Mouse (Mus musculus) olfactory bulb, adult 2 months (tissue): ENCODE measurements at regions not wholly inside any gene's neighbourhood (a gene's known extent, or its start where the extent isn't known, plus 50 kb on each side); places are given as distances from the start of the nearest gene placed in this dataset.

Experiments used
- CTCF ChIP-seq: fragments of 200-500 bp; IDR thresholded peaks from 2 replicates; pipeline ENCODE4 v1.5.1; 2012; ENCODE audit warnings: low read depth, mild to moderate bottlenecking, low read length, moderate library complexity; ENCODE audit not compliant: insufficient read depth
- POLR2A ChIP-seq: fragments of 200-500 bp; IDR thresholded peaks from 2 replicates; pipeline ENCODE4 v1.6.1; 2012; ENCODE audit warnings: mild to moderate bottlenecking, low read depth, low read length, moderate library complexity; ENCODE audit not compliant: insufficient read depth

DNA sequence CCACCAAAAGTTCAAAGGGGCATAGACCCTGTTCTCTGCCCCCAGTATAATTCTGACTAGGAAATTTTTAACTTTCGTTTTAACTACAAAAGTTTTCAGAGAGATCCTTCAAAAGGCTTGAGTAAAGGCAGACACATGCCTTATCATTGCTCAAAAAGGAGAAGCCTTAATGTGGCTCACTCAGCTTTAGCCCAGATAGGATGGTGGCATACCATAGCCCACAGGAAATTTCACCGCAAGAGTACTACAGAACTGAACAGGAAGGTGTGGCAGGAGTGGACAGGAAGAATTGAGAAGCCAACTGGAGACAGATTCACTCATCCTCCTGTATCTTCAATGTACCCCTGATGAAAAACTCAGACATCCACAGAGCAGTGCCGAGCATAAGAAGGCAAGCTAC, 97.1 kb downstream of the Plxna1 start:
- TF ChIP-seq CTCF (no peak), POLR2A (no peak)
